Mouse (Mus musculus) kidney, postnatal 25 days (tissue): ENCODE measurements at regions not wholly inside any gene's neighbourhood (a gene's known extent, or its start where the extent isn't known, plus 50 kb on each side); places are given as distances from the start of the nearest gene placed in this dataset.

Experiments used
- DNase-seq, 2 experiments: peaks; one replicate each; pipeline ENCODE4 v3.0.0; 2021; ENCODE audit warnings: mixed read lengths in 2 of 2

- peak in 1 of 2 experiments; percentile 30 for DNase-seq
Observed at GRCm38 (mm10) chrX:145672776-145673175, 167.8 kb upstream of the Amot start.

- no peak for DNase-seq
Observed at GRCm38 (mm10) chrX:145651647-145652046, 146.7 kb upstream of the Amot start.

- DNase-seq: no peak
Observed at GRCm38 (mm10) chrX:145619649-145620048, 114.7 kb upstream of the Amot start.

GRCm38 (mm10) chrX:145602085-145602484 is 97.1 kb upstream of the Amot start:
- DNase-seq: no peak

- DNase-seq: no peak
Observed at GRCm38 (mm10) chrX:145590733-145591132, 85.8 kb upstream of the Amot start.

GRCm38 (mm10) chrX:145567528-145567927 is 62.5 kb upstream of the Amot start:
- DNase-seq: no peak

GRCm38 (mm10) chrX:145567073-145567472 is 62.1 kb upstream of the Amot start:
- no peak for DNase-seq

GRCm38 (mm10) chrX:145558881-145559280 is 53.9 kb upstream of the Amot start:
- DNase-seq: no peak
